Mouse (Mus musculus) ES-Bruce4 (cell line): Measurements from ENCODE around the gene Fitm1. TPM values are rescaled to one million over a fixed set of nuclear protein-coding genes. Genes with fewer than 3 reads are reported as not detected.

ENCODE experiments used
- H3K27ac ChIP-seq: 2 replicates; pipeline ENCODE4 v1.5.1; 2012; ENCODE audit warnings: low read length, inconsistent platforms; ENCODE audit not compliant: insufficient read depth
- H3K27me3 ChIP-seq: 2 replicates; pipeline ENCODE4 v1.6.1; 2012; ENCODE audit warnings: mild to moderate bottlenecking, low read length, inconsistent platforms; ENCODE audit not compliant: control insufficient read depth, poor library complexity, insufficient read depth, severe bottlenecking
- H3K36me3 ChIP-seq: 2 replicates; pipeline ENCODE4 v1.6.1; 2012; ENCODE audit warnings: inconsistent platforms, mild to moderate bottlenecking, low read length, moderate library complexity; ENCODE audit not compliant: control insufficient read depth, poor library complexity, insufficient read depth, severe bottlenecking
- H3K4me1 ChIP-seq: one replicate; pipeline ENCODE4 v1.8.1; 2011; ENCODE audit warnings: low read length; ENCODE audit not compliant: control insufficient read depth, insufficient read depth
- H3K4me3 ChIP-seq: 2 replicates; pipeline ENCODE4 v1.5.1; 2011; ENCODE audit warnings: low read depth, mild to moderate bottlenecking, low read length
- H3K9ac ChIP-seq: 2 replicates; pipeline ENCODE4 v1.6.1; 2012; ENCODE audit warnings: low read depth, mild to moderate bottlenecking, inconsistent platforms; ENCODE audit not compliant: poor library complexity, severe bottlenecking
- H3K9me3 ChIP-seq: replicated peaks from 2 replicates; pipeline ENCODE4 v1.6.1; 2012; ENCODE audit warnings: mild to moderate bottlenecking, low read length, inconsistent platforms; ENCODE audit not compliant: control insufficient read depth, poor library complexity, insufficient read depth, severe bottlenecking
- CTCF ChIP-seq: IDR thresholded peaks from one replicate; pipeline ENCODE4 v1.8.1; 2011; ENCODE audit warnings: low read depth, low read length
- EP300 ChIP-seq: IDR thresholded peaks from 2 replicates; pipeline ENCODE4 v1.6.1; 2011; ENCODE audit warnings: low read depth, low read length; ENCODE audit not compliant: insufficient read depth
- POLR2A ChIP-seq: IDR thresholded peaks from one replicate; pipeline ENCODE4 v1.8.1; 2011; ENCODE audit warnings: low read length; ENCODE audit not compliant: insufficient read depth
- polyA plus RNA-seq: library from polyadenylated mRNA; stranded (reverse); fragments of >200 nt; gene quantifications from 2 replicates; pipeline ENCODE4 v1.2.4, GENCODE M21; 2011; ENCODE audit warnings: low read depth; ENCODE audit not compliant: missing spikeins, insufficient read depth, insufficient read length

Fitm1 gene
- polyA plus RNA-seq, 1 experiment = 1.5 TPM

DNA sequence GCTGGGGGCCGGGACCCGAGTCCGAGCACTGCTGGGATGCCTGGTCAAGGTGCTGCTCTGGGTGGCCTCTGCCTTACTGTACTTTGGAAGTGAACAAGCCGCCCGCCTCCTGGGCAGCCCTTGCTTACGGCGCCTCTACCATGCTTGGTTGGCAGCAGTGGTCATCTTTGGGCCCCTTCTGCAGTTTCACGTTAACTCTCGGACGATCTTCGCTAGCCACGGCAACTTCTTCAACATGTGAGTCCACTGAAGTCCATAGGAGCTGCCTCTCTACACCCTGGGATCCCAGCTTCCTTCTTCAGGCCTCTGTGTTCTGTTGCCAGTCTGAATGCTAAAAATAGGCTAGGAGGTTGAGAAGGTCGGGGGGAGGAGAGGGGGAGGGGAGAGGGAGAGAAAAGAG, 294 bp downstream of the Fitm1 start:
- Histone ChIP-seq H3K4me1 (peaks cover 11% of the 10 kb centered on the region), H3K9ac (peak overlapping the region; percentile 46), H3K9me3 (no peaks in the 10 kb centered on the region), H3K4me3 (0 out of 2 replicates have a peak overlapping the region, but pooled peaks have one; percentile 1), H3K27me3 (no peaks in the 10 kb centered on the region), H3K36me3 (peaks cover 2% of the 10 kb centered on the region), H3K27ac (no peak overlapping the region)
- TF ChIP-seq POLR2A = no peak
- TF ChIP-seq EP300 = no peak
- no peak for TF ChIP-seq CTCF

GRCm38 (mm10) chr14:55576376-55576775, 959 bp downstream of the Fitm1 start:
- Histone ChIP-seq H3K4me3 (peak overlapping the region; percentile 35), H3K9me3 (no peaks in the 10 kb centered on the region), H3K27ac (no peak overlapping the region), H3K9ac (peak overlapping the region; percentile 46), H3K27me3 (no peaks in the 10 kb centered on the region), H3K36me3 (peaks cover 8% of the 10 kb centered on the region), H3K4me1 (peaks cover 11% of the 10 kb centered on the region)
- no peak for TF ChIP-seq EP300

- peak within 1 kb of the TSS; percentile 68 for H3K9ac ChIP-seq
- TF ChIP-seq EP300 (no peak), POLR2A (peak; percentile 58)
- H3K4me1 ChIP-seq = peaks cover 11% of the 10 kb centered on the region
- peak within 1 kb of the TSS; percentile 82 for H3K4me3 ChIP-seq
- 0 out of 2 replicates have a peak within 1 kb of the TSS, but pooled peaks have one; percentile 2 for H3K27ac ChIP-seq
- H3K27me3 ChIP-seq = no peaks in the 10 kb centered on the region
- H3K36me3 ChIP-seq = peaks cover 9% of the 10 kb centered on the region
- no peaks in the 10 kb centered on the region for H3K9me3 ChIP-seq
Measured at GRCm38 (mm10) chr14:55577871-55578667, 2.7 kb downstream of the Fitm1 start, which contains the start of gene Psme1. Psme1 (plus strand) TSS chr14:55578123.

DNA sequence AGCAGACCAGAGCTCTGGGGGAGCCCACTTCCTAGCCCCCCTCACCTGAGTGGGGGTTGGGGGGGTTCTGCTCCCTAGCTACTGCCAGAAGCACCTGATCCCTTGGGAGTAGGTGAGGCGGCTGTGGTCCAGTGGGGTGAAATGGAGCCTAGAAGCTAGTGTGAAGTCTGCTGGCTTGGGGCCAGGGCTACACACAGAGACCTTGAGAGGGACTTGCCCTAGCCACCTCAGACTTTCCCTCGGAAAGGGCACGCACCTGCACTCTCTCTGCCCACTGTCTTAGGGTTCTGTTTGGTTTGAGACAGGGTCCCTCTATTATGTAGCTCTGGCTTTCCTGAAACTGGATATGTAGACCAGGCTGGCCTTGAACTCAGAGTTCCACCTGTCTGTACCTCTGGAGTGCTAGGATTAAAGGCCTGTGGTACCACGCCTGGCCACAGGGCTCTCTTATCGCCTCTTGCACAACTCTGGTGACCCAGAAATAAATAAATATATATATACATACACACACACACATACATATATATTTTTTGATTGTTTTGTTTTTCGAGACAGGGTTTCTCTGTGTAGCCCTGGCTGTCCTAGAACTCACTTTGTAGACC, 3.4 kb downstream of the Fitm1 start:
- H3K27ac ChIP-seq = no peak overlapping the region
- H3K4me1 ChIP-seq = peaks cover 11% of the 10 kb centered on the region
- H3K36me3 ChIP-seq = peaks cover 9% of the 10 kb centered on the region
- no peaks in the 10 kb centered on the region for H3K9me3 ChIP-seq
- peak overlapping the region; percentile 82 for H3K4me3 ChIP-seq
- TF ChIP-seq POLR2A (no peak), EP300 (no peak), CTCF (no peak)
- H3K27me3 ChIP-seq = no peaks in the 10 kb centered on the region
- H3K9ac ChIP-seq = peak overlapping the region; percentile 68

GRCm38 (mm10) chr14:55579511-55580496, 4.4 kb downstream of the Fitm1 start:
- Histone ChIP-seq H3K27ac (no peak overlapping the region), H3K4me3 (no peak overlapping the region), H3K36me3 (peaks cover 9% of the 10 kb centered on the region), H3K4me1 (peaks cover 11% of the 10 kb centered on the region), H3K9ac (no peak overlapping the region), H3K27me3 (no peaks in the 10 kb centered on the region), H3K9me3 (no peaks in the 10 kb centered on the region)
- TF ChIP-seq POLR2A (no peak), CTCF (peak; percentile 64)
